Mouse (Mus musculus) 3134 (cell line): Measurements from ENCODE around the gene Sh3bp1.
"Not testable (repeated sequence)": the region's sequence is repeated elsewhere in the genome, so short reads cannot be mapped to it uniquely, and the experiment has no call there.

Experiments used
- DNase-seq: peaks from one replicate; pipeline ENCODE4 v3.0.0-alpha.2; 2011; ENCODE audit warnings: low spot score; ENCODE audit not compliant: insufficient read length; ENCODE audit errors: extremely low read depth

Sh3bp1 gene

DNA sequence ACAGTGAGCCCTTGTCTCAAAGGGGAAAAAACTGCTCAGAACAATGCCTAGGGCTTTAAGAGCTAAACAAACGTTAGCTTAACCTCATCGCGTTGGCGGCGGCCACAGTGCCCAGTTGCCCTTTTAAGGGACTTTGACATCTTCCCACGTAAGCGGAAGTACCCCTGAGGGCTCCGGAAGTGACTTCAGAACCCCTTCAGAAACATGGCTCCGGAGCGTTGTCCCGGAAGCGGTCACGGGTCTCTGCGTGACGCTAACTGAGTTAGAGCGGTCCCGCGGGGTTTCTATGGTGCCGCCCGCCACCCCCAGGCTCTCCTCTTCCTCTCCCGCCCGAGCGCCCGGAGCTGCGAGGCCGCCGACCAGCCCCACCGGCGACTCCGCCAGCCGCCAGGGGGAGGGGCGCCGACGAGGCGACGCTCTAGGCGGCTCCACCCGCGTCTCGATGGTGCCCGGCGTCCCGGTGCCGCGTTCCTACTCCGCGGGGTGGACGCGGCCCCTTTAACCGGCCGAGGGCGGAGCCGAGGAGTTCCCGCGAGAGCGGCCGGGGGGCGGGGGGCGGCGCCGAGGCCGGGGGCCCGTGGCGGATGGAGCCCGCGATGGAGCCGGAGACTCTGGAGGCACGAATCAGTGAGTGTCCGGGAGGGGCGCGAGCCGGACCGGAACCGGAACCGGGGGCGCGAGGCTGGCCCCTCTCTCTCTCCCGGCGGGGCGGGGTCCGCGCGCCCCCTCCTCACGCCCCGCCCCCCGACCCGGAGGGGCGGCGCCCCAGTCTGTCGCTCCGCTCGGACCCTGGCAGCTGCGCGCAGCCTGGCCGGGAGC, 22.4 kb upstream of the Sh3bp1 start, which contains the start of gene Gga1:
TSS of gene Gga1 (plus strand) at position 200 of the 819 bp plus-strand sequence.
- DNase-seq: peak; percentile 89

DNA sequence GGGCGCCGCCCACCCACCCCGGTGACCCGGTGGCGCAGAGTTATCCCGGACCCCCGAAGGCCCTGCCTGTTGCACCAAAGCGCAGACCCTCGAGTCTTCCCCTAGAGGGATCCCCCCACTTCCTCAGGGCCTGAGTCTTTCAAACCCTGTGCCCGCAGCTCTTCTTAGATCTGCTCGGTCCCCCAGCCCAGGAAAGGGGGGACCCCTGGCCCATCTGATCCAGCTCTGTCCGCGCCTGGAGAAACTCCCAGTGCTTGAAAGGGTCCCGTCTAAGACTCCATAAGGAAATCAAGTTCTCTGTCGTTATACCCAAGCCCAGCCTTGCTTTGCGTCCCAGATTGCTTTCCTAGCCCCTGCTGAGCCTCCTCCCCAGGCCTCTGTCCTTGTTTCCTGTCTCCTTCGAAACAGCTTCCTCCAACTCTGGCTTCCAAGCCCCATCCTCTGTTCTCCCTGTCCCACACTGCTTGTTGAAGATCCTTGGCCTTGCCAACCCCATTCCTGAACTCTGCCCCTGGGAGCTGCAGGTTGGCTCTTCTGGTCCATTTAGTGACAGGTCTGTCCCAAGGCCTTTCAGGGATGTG, 21.7 kb upstream of the Sh3bp1 start:
- DNase-seq: no peak

DNA sequence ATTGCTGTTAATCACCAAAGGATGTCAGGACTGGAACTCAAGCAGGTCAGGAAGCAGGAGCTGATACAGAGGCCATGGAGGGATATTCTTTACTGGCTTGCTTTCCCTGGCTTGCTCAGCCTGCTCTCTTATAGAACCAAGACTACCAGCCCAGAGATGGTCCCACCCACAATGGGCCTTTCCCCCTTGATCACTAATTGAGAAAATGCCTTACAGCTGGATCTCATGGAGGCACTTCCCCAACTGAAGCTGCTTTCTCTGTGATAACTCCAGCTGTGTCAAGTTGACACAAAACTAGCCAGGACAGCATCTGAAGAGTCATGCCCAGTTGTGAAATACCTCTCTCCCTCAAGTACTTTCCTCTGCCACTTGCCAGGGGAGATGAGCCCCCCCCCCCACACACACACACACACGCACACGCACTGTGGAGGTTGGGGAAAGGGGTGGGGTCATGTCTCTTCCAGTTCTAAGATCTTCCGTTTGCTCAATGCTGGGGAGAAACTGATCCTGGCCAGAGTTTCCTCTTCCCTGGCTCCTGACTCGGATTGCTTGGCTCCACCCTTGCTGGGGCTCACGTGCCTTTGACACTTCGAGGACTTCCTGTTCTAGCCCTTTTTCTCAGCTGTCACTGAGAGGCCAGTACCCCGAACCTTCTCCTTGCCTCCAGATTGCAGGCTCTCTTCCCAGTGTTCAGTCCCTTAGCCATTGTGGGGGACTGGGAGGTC, 20.6 kb upstream of the Sh3bp1 start:
- DNase-seq: not testable (repeated sequence)

GRCm38 (mm10) chr15:78880432-78880831, 19.1 kb upstream of the Sh3bp1 start:
- no peak for DNase-seq

DNA sequence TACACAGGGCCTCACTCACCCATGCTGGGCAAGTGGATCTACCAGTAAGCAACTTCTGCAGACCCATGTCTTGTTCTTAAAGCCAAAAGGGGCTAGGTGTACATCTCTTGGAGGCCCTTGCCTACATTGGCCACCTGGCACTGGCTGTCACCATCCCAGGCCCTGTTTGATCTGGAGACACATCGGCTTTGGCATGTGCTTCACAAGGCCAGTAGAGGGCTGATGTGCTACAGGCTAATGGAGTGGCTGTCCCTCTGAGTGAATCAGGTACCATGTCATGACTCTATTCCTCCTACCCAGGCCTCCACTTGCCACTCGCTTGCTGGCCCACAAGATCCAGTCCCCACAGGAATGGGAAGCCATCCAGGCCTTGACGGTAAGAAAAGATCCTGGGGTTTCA, 17.7 kb upstream of the Sh3bp1 start:
- DNase-seq: no peak

DNA sequence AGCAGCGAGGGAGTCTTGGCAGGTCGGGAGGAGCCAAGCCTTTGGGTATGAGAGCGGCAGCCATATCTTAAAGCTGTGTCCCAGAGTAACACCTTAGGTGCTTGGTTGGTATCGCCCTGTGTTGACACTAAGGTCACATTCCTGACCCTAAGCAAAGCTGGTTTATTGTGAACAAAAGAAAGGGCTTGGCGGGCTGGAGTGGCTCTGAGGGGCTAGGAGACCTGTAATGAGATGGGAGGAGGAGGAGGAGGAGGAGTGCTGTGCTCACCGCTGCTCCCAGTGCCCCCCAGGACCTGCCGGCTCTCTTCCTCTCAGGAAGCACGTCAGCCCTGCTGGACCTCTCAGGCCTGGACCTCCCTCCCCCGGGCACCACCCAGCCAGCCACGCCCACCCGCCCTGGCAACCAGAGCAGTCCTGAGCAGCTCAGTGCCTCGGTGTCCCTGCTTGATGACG, 10.1 kb upstream of the Sh3bp1 start:
- DNase-seq: no peak

- DNase-seq: no peak
Measured at GRCm38 (mm10) chr15:78892440-78892839, 7.1 kb upstream of the Sh3bp1 start.

- no peak for DNase-seq
Measured at GRCm38 (mm10) chr15:78894726-78895125, 4.8 kb upstream of the Sh3bp1 start.

GRCm38 (mm10) chr15:78895741-78896140, 3.8 kb upstream of the Sh3bp1 start:
- no peak for DNase-seq

DNA sequence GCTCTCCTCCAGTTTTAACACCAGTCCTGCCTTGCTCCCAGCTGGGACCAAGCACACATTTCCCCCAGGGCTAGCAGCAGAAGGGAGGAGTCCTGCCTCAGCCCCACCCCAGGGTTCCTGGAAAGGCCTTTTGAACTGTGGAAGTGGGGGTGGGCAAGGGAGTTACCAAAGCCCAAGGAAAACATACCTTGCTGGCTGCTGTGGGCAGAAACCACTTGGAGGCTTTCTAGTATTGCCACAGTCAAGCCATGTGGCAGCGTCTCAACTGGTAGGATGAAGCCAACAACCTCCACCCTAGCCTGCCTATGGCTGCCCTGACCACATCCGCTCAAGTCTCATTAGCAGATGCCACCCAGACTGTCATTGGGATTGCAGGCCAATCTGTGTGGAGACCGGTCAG, 3.4 kb upstream of the Sh3bp1 start:
- DNase-seq: peak; percentile 67

- DNase-seq: no peak
Measured at GRCm38 (mm10) chr15:78897488-78897887, 2.1 kb upstream of the Sh3bp1 start.

GRCm38 (mm10) chr15:78898507-78899001, 1.0 kb upstream of the Sh3bp1 start:
- no peak for DNase-seq

DNA sequence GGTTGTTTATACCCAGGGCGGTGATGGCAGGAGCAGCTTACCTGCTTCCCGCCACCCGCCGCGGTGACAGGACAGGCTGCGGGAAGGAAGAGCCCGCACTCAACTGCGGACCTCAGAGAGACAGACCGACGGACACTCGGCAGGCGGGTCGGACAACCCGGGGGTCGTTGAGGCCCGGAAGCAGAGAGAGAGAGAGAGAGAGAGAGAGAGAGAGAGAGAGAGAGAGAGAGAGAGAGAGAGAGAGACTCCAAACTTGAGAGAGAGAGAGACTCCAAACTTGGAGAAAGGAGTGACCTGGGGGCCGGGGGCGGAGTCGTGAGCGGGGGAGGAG, 194 bp upstream of the Sh3bp1 start, which contains the start of gene Gm49510:
TSS of gene Gm49510 (plus strand) at position 259 of the 331 bp plus-strand sequence.
- DNase-seq: no peak

- DNase-seq: peak; percentile 61
Measured at GRCm38 (mm10) chr15:78900585-78901421, 1.2 kb downstream of the Sh3bp1 start.

DNA sequence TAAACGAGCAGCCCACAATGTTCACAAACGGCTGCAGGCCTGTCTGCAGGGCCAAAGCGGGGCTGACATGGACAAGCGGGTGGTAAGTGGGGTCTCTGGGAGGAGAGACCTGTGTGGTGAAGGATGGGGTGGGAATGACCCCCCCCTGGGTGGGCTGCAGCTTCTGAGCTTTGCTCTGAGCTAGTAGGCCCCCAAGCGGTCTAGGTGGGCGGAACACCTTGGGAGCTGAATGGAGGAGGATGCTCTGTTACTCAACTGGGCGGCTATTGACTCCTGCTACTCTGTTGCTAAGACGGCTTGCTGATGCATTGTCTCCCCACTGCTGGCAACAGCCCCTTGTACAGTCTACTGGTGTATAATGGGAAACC, 1.8 kb downstream of the Sh3bp1 start:
- no peak for DNase-seq

GRCm38 (mm10) chr15:78903243-78903642, 3.7 kb downstream of the Sh3bp1 start:
- DNase-seq: peak; percentile 63

GRCm38 (mm10) chr15:78908399-78908798, 8.8 kb downstream of the Sh3bp1 start:
- no peak for DNase-seq

DNA sequence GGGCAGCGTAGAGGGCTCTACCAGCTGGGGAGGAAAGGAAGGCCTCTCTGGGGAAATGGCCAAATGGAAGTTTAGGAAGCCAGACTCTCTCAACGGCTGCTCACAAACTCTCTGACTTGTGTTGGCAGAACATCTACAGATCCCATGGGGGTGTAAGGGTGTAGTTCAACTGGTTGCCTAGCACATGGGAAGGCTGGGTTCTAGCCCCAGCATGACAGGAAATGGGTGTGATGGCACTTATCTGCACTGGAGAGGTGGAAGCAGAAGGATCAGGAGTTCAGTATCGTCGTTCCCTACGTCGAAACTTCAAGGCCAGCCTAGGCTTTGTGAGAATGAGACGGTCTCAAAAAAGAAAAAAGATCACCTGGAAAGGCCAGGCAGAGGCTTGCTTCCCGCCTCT, 9.4 kb downstream of the Sh3bp1 start:
- DNase-seq: no peak

DNA sequence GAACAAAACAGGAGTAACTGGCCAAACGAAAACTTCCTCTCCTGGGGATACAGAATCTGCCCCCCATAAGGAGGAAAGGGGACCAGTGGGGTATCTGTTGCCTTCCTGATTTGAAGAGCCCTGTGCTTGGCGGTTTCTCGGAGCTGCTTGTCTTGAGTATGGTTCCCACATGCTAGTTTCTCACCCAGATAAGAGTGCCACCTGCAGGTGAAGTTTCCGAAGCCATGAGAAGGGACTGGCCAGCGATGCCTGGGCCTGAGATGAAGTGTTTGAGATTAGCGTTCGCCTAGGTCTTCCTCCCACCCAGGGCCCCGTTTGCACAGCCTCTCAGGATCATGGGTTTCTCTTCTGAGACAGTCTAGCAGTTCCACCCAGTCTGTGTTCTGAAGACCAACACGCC, 12.5 kb downstream of the Sh3bp1 start:
- no peak for DNase-seq

GRCm38 (mm10) chr15:78913632-78914090, 14.1 kb downstream of the Sh3bp1 start, which contains the start of gene Pdxp:
Pdxp (plus strand) TSS chr15:78913919.
- DNase-seq: no peak
